Mouse (Mus musculus): Measurements from ENCODE around the gene Pik3c2a. TPM values are rescaled to one million over a fixed set of nuclear protein-coding genes. Genes with fewer than 3 reads are reported as not detected.

The Pik3c2a gene
- polyA plus RNA-seq, 1 experiment from 2014 or later, result 11.9 TPM

DNA sequence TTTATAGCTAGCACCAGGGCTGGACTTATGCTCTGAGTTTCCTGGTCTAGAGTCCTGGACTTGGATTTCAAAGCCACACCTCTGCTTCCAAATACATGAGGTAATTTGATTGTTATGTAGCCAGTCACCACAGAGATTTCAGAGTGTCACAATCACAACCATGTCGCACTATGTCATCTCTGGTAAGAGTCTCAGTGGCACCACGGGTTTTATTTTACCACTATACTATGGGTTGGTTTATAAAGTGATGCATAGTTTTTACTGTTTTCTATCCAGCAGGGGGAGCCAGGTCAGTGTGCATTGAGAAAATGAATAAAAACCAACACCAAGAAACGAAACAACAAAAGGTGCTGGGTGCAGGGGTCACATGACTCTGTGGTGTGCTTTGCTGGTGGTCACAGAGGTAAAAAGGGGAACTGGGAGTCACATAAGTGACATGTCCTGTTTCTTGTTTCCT, 15.8 kb upstream of the Pik3c2a start:
- Histone ChIP-seq H3K36me3 (ENCODE audit: control insufficient read depth, insufficient read depth, low read length) (no peaks in the 10 kb centered on the region), H3K27ac (ENCODE audit: low read depth, low read length) (no peak overlapping the region), H3K27me3 (replicated peaks; ENCODE audit: control insufficient read depth, insufficient read depth, low read length) (no peaks in the 10 kb centered on the region), H3K9me3 (ENCODE audit: control insufficient read depth, low read length) (no peaks in the 10 kb centered on the region), H3K4me2 (ENCODE audit: low read length) (no peak overlapping the region), H3K4me3 (ENCODE audit: low read length) (no peak overlapping the region), H3K9ac (ENCODE audit: low read depth, low read length) (no peak overlapping the region), H3K4me1 (ENCODE audit: control insufficient read depth, insufficient read depth, low read depth, low read length) (no peaks in the 10 kb centered on the region)
- WGBS, result 39% methylated on average over 3 of the region's 3 CpGs
- no peak for ATAC-seq

DNA sequence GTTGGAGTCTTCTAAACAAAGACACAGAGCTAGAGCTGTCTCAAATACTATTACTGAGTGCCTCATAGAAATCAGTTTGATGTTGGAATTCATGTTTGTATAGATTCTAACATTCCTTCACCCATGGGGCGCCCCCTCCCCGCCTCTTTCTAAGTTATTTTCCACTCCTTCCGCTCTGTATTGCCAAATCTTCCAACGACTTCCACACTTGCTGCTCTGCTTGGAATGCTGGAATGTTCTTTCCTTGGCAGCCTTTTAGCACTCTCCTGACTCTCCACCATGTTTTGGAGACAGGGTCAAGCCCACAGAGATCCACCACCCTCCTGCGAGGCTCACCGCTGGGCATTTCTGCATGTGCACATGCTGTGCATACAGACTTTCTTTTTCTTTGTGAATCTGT, 14.1 kb upstream of the Pik3c2a start:
- Histone ChIP-seq H3K27ac (ENCODE audit: low read depth, low read length) (no peak overlapping the region), H3K9ac (ENCODE audit: low read depth, low read length) (no peak overlapping the region), H3K4me3 (ENCODE audit: low read length) (no peak overlapping the region), H3K27me3 (replicated peaks; ENCODE audit: control insufficient read depth, insufficient read depth, low read length) (no peaks in the 10 kb centered on the region), H3K9me3 (ENCODE audit: control insufficient read depth, low read length) (no peaks in the 10 kb centered on the region), H3K36me3 (ENCODE audit: control insufficient read depth, insufficient read depth, low read length) (no peaks in the 10 kb centered on the region), H3K4me2 (ENCODE audit: low read length) (no peak overlapping the region), H3K4me1 (ENCODE audit: control insufficient read depth, insufficient read depth, low read depth, low read length) (no peaks in the 10 kb centered on the region)
- WGBS, result 82% methylated on average over 6 of the region's 6 CpGs
- no peak for ATAC-seq

DNA sequence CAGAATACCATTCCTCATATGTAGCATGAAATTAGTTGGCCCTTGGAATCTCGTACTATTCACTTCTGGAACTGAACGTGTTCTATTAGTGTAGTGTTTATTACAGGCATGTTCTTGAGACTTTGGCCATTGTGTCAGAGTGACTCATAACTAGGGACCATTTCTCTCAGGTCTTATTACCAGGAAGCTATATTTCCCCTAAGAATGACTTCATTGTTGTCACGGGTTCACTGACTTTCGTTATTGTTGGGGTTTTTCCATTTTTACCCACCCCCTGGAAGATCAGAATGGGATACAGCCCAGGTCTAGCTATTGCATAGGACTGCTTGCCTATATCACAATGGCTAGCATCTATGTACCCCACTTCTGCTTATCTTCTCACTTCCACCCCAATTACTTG, 13.7 kb upstream of the Pik3c2a start:
- ATAC-seq, result no peak
- Histone ChIP-seq H3K4me3 (ENCODE audit: low read length) (no peak overlapping the region), H3K36me3 (ENCODE audit: control insufficient read depth, insufficient read depth, low read length) (no peaks in the 10 kb centered on the region), H3K4me1 (ENCODE audit: control insufficient read depth, insufficient read depth, low read depth, low read length) (no peaks in the 10 kb centered on the region), H3K27me3 (replicated peaks; ENCODE audit: control insufficient read depth, insufficient read depth, low read length) (no peaks in the 10 kb centered on the region), H3K9ac (ENCODE audit: low read depth, low read length) (no peak overlapping the region), H3K27ac (ENCODE audit: low read depth, low read length) (no peak overlapping the region), H3K9me3 (ENCODE audit: control insufficient read depth, low read length) (no peaks in the 10 kb centered on the region), H3K4me2 (ENCODE audit: low read length) (no peak overlapping the region)
- 83% methylated on average over 4 of the region's 4 CpGs for WGBS

DNA sequence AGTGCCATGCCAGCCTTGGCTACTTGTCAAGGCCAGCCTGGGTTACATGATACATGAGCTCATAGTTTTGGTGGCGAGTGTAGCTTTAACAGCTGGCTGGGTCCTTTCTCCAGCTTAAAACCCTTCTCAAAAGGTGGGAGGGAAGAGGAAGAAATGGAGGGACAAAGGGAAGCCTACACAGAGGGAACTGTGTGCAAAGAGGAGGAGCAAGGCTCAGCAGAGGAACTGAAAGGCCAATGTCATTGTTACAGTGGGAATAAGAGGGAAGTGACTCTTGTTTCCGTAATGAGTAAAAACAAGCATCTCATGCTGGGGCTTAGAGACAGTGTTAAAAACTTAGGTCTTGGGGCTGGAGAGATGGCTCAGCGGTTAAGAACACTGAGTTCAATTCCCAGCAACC, 3.4 kb upstream of the Pik3c2a start:
- WGBS, result 73% methylated on average over 3 of the region's 3 CpGs
- Histone ChIP-seq H3K4me1 (ENCODE audit: control insufficient read depth, insufficient read depth, low read depth, low read length) (peaks cover 18% of the 10 kb centered on the region), H3K27ac (ENCODE audit: low read depth, low read length) (no peak overlapping the region), H3K36me3 (ENCODE audit: control insufficient read depth, insufficient read depth, low read length) (no peaks in the 10 kb centered on the region), H3K4me2 (ENCODE audit: low read length) (no peak overlapping the region), H3K9ac (ENCODE audit: low read depth, low read length) (no peak overlapping the region), H3K9me3 (ENCODE audit: control insufficient read depth, low read length) (no peaks in the 10 kb centered on the region), H3K27me3 (replicated peaks; ENCODE audit: control insufficient read depth, insufficient read depth, low read length) (no peaks in the 10 kb centered on the region), H3K4me3 (ENCODE audit: low read length) (no peak overlapping the region)
- no peak for ATAC-seq

DNA sequence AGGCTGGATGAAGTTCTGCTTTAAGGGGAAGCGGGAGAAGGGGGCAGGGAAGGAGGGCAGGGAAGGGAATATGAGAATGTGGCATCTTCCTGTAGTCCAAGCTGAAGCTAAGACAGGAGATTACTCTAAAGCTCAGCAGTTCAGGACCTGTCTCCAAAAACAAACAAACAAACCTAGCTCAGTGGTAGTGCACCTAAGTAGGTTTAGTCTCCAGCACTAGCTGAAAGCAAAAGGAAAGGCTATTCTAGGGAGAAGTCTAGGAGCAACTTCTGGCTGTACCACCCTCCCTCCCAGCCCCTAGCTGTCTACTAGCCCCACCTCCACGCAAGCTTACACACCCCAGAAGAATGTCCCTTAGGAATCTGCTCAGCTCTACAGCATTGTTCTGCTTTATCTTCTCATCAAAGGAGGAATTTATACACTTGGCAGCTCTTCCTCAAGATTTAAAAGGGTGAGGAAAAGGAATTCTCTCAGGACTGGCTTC, 1.1 kb upstream of the Pik3c2a start:
- no peak for ATAC-seq
- peak overlapping the region; percentile 90 for H3K27ac ChIP-seq (ENCODE audit: low read depth, low read length)
- H3K4me1 ChIP-seq (ENCODE audit: control insufficient read depth, insufficient read depth, low read depth, low read length), result peaks cover 21% of the 10 kb centered on the region
- peak overlapping the region; percentile 96 for H3K4me3 ChIP-seq (ENCODE audit: low read length)
- no peaks in the 10 kb centered on the region for H3K9me3 ChIP-seq (ENCODE audit: control insufficient read depth, low read length)
- WGBS, result 2% methylated on average over 2 of the region's 2 CpGs
- no peaks in the 10 kb centered on the region for H3K36me3 ChIP-seq (ENCODE audit: control insufficient read depth, insufficient read depth, low read length)
- H3K27me3 ChIP-seq (replicated peaks; ENCODE audit: control insufficient read depth, insufficient read depth, low read length), result no peaks in the 10 kb centered on the region
- peak overlapping the region; percentile 89 for H3K4me2 ChIP-seq (ENCODE audit: low read length)
- peak overlapping the region; percentile 88 for H3K9ac ChIP-seq (ENCODE audit: low read depth, low read length)

DNA sequence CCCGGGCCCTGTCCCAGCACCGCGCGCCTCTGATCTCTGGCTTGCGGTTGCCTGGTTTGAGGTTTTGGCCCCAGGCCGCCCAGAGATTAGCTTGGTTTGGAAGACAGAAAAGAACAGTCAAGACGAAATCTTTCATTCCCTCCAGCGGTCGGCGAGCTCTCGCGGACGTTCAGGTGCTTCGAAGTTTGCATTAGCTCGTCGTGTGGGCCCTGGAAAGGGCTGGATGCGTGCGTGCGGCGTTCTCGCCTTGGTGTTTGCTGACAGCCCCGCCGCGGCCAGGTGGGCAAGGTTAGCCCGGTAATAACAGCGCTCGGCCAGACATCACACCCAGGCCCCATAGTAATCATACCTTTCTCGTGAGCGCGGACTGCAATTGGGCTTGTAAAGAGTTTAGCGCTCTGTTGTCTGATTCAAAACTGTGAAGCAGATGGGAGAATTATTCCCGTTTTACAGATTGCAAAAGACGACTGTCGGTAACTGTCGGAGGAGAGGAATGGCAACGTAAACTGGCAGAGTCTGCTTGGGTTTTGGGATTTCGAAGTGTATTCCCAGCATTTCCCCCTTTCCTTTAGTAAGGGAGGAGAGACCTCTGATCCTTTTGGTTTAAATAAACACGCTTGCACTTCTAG, 562 bp upstream of the Pik3c2a start:
- Histone ChIP-seq H3K27me3 (replicated peaks; ENCODE audit: control insufficient read depth, insufficient read depth, low read length) (no peaks in the 10 kb centered on the region), H3K4me3 (ENCODE audit: low read length) (peak overlapping the region; percentile 96), H3K36me3 (ENCODE audit: control insufficient read depth, insufficient read depth, low read length) (no peaks in the 10 kb centered on the region), H3K27ac (ENCODE audit: low read depth, low read length) (peak overlapping the region; percentile 90), H3K4me1 (ENCODE audit: control insufficient read depth, insufficient read depth, low read depth, low read length) (peaks cover 21% of the 10 kb centered on the region), H3K9me3 (ENCODE audit: control insufficient read depth, low read length) (no peaks in the 10 kb centered on the region), H3K9ac (ENCODE audit: low read depth, low read length) (peak overlapping the region; percentile 88), H3K4me2 (ENCODE audit: low read length) (peak overlapping the region; percentile 89)
- ATAC-seq, result no peak
- under 1% methylated on average over 37 of the region's 38 CpGs for WGBS

DNA sequence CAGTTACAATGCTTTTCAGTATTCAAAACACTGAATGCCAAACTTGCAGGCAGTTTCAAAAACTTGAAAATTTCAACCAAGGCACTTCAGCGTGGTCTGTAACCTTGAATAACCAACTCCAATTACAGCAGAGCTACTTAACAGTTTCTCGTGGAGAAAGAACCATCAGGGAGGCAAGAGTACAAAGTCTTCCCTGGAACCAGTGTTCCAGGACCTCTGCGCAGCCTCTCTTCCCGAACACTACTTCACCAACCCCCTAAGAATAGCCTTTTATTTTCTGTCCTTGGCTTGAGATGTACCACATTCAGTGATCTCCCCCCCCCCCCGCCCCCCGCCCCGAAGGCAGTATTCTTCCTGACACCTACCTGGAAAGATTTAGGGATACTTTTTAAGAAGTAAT, 1.0 kb downstream of the Pik3c2a start:
- peak overlapping the region; percentile 89 for H3K4me2 ChIP-seq (ENCODE audit: low read length)
- no peak overlapping the region for H3K27ac ChIP-seq (ENCODE audit: low read depth, low read length)
- no peaks in the 10 kb centered on the region for H3K27me3 ChIP-seq (replicated peaks; ENCODE audit: control insufficient read depth, insufficient read depth, low read length)
- WGBS, result 5% methylated on average over 7 of the region's 7 CpGs
- peaks cover 21% of the 10 kb centered on the region for H3K4me1 ChIP-seq (ENCODE audit: control insufficient read depth, insufficient read depth, low read depth, low read length)
- peak overlapping the region; percentile 96 for H3K4me3 ChIP-seq (ENCODE audit: low read length)
- no peaks in the 10 kb centered on the region for H3K9me3 ChIP-seq (ENCODE audit: control insufficient read depth, low read length)
- ATAC-seq, result no peak
- H3K9ac ChIP-seq (ENCODE audit: low read depth, low read length), result peak overlapping the region; percentile 17; the same call in 1 of the 2 replicates
- H3K36me3 ChIP-seq (ENCODE audit: control insufficient read depth, insufficient read depth, low read length), result no peaks in the 10 kb centered on the region

DNA sequence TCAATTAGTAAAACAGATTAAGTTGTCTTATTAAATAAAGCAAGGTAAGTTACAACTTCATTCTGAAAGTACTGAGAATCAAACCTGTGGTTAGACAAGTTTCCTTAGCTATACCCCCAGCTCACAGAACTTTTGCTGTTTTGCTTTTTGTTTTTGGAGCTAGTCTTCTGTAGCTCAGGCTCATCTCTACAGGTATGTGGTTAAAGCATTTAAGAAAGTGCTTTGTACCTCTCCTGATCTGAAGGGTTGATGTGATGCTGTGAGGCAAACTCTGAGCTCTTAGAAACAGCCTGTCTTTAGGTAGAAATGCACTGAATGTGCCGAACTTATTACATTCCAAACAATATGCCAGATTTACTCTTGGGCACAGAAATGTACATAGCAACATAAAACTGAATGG, 1.9 kb downstream of the Pik3c2a start:
- Histone ChIP-seq H3K27ac (ENCODE audit: low read depth, low read length) (no peak overlapping the region), H3K4me1 (ENCODE audit: control insufficient read depth, insufficient read depth, low read depth, low read length) (peaks cover 21% of the 10 kb centered on the region), H3K27me3 (replicated peaks; ENCODE audit: control insufficient read depth, insufficient read depth, low read length) (no peaks in the 10 kb centered on the region), H3K9me3 (ENCODE audit: control insufficient read depth, low read length) (no peaks in the 10 kb centered on the region), H3K9ac (ENCODE audit: low read depth, low read length) (no peak overlapping the region), H3K4me2 (ENCODE audit: low read length) (no peak overlapping the region; the same call in 1 of the 2 replicates), H3K36me3 (ENCODE audit: control insufficient read depth, insufficient read depth, low read length) (no peaks in the 10 kb centered on the region), H3K4me3 (ENCODE audit: low read length) (no peak overlapping the region)
- WGBS, result 87% methylated on average over 1 of the region's 1 CpGs
- no peak for ATAC-seq

DNA sequence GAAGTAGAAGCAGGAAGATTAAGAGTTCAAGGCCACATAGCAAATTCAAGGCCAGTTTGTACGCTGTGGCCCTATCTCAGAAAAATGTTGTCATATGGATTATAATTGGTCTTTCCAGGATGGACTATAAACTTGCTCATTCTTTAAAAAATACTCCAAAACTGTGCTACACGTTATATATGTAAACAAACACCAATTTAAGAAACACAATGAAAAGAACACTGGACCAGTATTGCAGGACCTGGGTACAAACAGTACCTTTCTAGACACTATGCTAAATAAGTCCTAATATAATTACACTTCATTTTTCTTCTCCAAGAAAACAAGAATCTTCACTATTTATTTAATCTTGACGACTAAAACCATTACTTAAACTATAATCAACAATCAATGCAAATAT, 11.6 kb downstream of the Pik3c2a start:
- no peak overlapping the region for H3K4me3 ChIP-seq (ENCODE audit: low read length)
- H3K27me3 ChIP-seq (replicated peaks; ENCODE audit: control insufficient read depth, insufficient read depth, low read length), result no peaks in the 10 kb centered on the region
- no peaks in the 10 kb centered on the region for H3K9me3 ChIP-seq (ENCODE audit: control insufficient read depth, low read length)
- H3K9ac ChIP-seq (ENCODE audit: low read depth, low read length), result no peak overlapping the region
- no peak overlapping the region for H3K4me2 ChIP-seq (ENCODE audit: low read length)
- H3K27ac ChIP-seq (ENCODE audit: low read depth, low read length), result no peak overlapping the region
- no peak for ATAC-seq
- H3K4me1 ChIP-seq (ENCODE audit: control insufficient read depth, insufficient read depth, low read depth, low read length), result no peaks in the 10 kb centered on the region
- 89% methylated on average over 3 of the region's 3 CpGs for WGBS
- H3K36me3 ChIP-seq (ENCODE audit: control insufficient read depth, insufficient read depth, low read length), result no peaks in the 10 kb centered on the region

All from hindbrain, embryonic 16.5 days (tissue).